1 mouse cellular context compared by ENCODE assay signal in genomic region chr3:103020943-103021638, GRCm38 (mm10).
TF ChIP-seq lines count a peak whose summit lies in the region.

No protein-coding gene starts in this region.

TF ChIP-seq in CH12.LX, 34 proteins besides CTCF, POLR2A, EP300 and RAD21 (continued from another document):
- TF ChIP-seq NRF1 (IDR thresholded peaks at IDR 0.05; ENCODE audit: low read depth, low read length) (no peak), CHD2 (IDR thresholded peaks at IDR 0.05; ENCODE audit: low read length) (peak; percentile 46), NELFE (IDR thresholded peaks at IDR 0.05; ENCODE audit: low read depth, low read length) (no peak), MAFK (IDR thresholded peaks at IDR 0.05; ENCODE audit: insufficient replicate concordance, low read length) (no peak), TBP (conservative IDR thresholded peaks at IDR 0.05; ENCODE audit: low read depth, low read length) (no peak), POLR2AphosphoS2 (IDR thresholded peaks at IDR 0.05; ENCODE audit: low read depth, low read length) (no peak), HCFC1 (IDR thresholded peaks at IDR 0.05; ENCODE audit: low read depth, low read length) (peak; percentile 94), USF2 (conservative IDR thresholded peaks at IDR 0.05; ENCODE audit: low read depth, low read length) (no peak), MAZ (IDR thresholded peaks at IDR 0.05; ENCODE audit: low read depth, low read length) (peak; percentile 83; the same call in 1 of the 2 replicates), USF1 (IDR thresholded peaks at IDR 0.05; ENCODE audit: low read depth, low read length) (no peak), ETS1 (conservative IDR thresholded peaks at IDR 0.05; ENCODE audit: low read depth, low read length) (0 out of 2 replicates have a peak, but pooled peaks have one; percentile 17), ZC3H11A (IDR thresholded peaks at IDR 0.05; ENCODE audit: low read depth, low read length) (no peak), MAX (IDR thresholded peaks at IDR 0.05; ENCODE audit: low read length) (no peak), KAT2A (IDR thresholded peaks at IDR 0.05; ENCODE audit: insufficient replicate concordance, low read length) (peak; percentile 90; the same call in 1 of the 2 replicates), SIN3A (IDR thresholded peaks at IDR 0.05; ENCODE audit: low read length) (peak; percentile 98), MYC (IDR thresholded peaks at IDR 0.05; ENCODE audit: low read depth, low read length) (peak; percentile 67), MEF2A (IDR thresholded peaks at IDR 0.05; ENCODE audit: borderline replicate concordance, low read depth, low read length) (no peak; the same call in 1 of the 2 replicates), UBTF (IDR thresholded peaks at IDR 0.05; ENCODE audit: low read depth, low read length) (no peak), ELF1 (IDR thresholded peaks at IDR 0.05; ENCODE audit: low read depth, low read length) (peak; percentile 69; the same call in 1 of the 2 replicates), ZKSCAN1 (IDR thresholded peaks at IDR 0.05; ENCODE audit: borderline replicate concordance, low read depth, low read length) (no peak), JUN (IDR thresholded peaks at IDR 0.05; ENCODE audit: insufficient read depth, low read depth, low read length) (no peak), CHD1 (IDR thresholded peaks at IDR 0.05; ENCODE audit: low read depth, low read length) (no peak), E2F4 (IDR thresholded peaks at IDR 0.05; ENCODE audit: insufficient replicate concordance, low read depth, low read length) (0 out of 2 replicates have a peak, but pooled peaks have one; percentile 46), GABPA (IDR thresholded peaks at IDR 0.05; ENCODE audit: insufficient replicate concordance, low read depth, low read length) (peak; percentile 51; the same call in 1 of the 2 replicates), BHLHE40 (IDR thresholded peaks at IDR 0.05; ENCODE audit: low read depth, low read length) (peak; percentile 13; the same call in 1 of the 2 replicates), ZNF384 (IDR thresholded peaks at IDR 0.05; ENCODE audit: low read depth, low read length) (no peak), ZMIZ1 (IDR thresholded peaks at IDR 0.05; ENCODE audit: low read depth, low read length) (no peak; the same call in 1 of the 2 replicates), RCOR1 (conservative IDR thresholded peaks at IDR 0.05; ENCODE audit: low read depth, low read length) (no peak), SMC3 (IDR thresholded peaks at IDR 0.05; ENCODE audit: low read depth, low read length) (no peak), JUND (conservative IDR thresholded peaks at IDR 0.05; ENCODE audit: low read depth, low read length) (no peak), PAX5 (IDR thresholded peaks at IDR 0.05; ENCODE audit: low read length) (no peak)
